Mouse (Mus musculus): ENCODE measurements around the gene Mkrn2. TPM values are rescaled to one million over a fixed set of nuclear protein-coding genes. Genes with fewer than 3 reads are reported as not detected.
A peak's percentile ranks its signal among the peaks of the same experiment; 100 is the strongest.

The Mkrn2 gene
- 0.58 and 0.84 TPM in 2 replicates for total RNA-seq (2015; ENCODE audit: low replicate concordance)
- 0.84 and 6.6 TPM in 2 replicates for total RNA-seq (2017; ENCODE audit: low replicate concordance)

GRCm38 (mm10) chr6:115601715-115602523 lies at the start of gene Mkrn2:
Gene Mkrn2, plus strand, starts transcription at chr6:115601902.
- ATAC-seq (replicated peaks; ENCODE audit: low FRiP score, poor library complexity, severe bottlenecking) = peak; percentile 83

- ATAC-seq (replicated peaks; ENCODE audit: low FRiP score, poor library complexity, severe bottlenecking) = no peak
Measured at GRCm38 (mm10) chr6:115555485-115555884, 46.2 kb upstream of the Mkrn2 start.

GRCm38 (mm10) chr6:115558176-115558575 lies 43.5 kb upstream of the Mkrn2 start:
- ATAC-seq (replicated peaks; ENCODE audit: low FRiP score, poor library complexity, severe bottlenecking) = no peak

- ATAC-seq (replicated peaks; ENCODE audit: low FRiP score, poor library complexity, severe bottlenecking) = no peak
Measured at GRCm38 (mm10) chr6:115559651-115560632, 41.8 kb upstream of the Mkrn2 start.

GRCm38 (mm10) chr6:115565479-115566045 lies 36.1 kb upstream of the Mkrn2 start:
- no peak for ATAC-seq (replicated peaks; ENCODE audit: low FRiP score, poor library complexity, severe bottlenecking)

GRCm38 (mm10) chr6:115574171-115574570 lies 27.5 kb upstream of the Mkrn2 start:
- ATAC-seq (replicated peaks; ENCODE audit: low FRiP score, poor library complexity, severe bottlenecking) = no peak

GRCm38 (mm10) chr6:115577407-115577806 lies 24.3 kb upstream of the Mkrn2 start:
- ATAC-seq (replicated peaks; ENCODE audit: low FRiP score, poor library complexity, severe bottlenecking) = no peak

- no peak for ATAC-seq (replicated peaks; ENCODE audit: low FRiP score, poor library complexity, severe bottlenecking)
Measured at GRCm38 (mm10) chr6:115577941-115578340, 23.8 kb upstream of the Mkrn2 start.

- no peak for ATAC-seq (replicated peaks; ENCODE audit: low FRiP score, poor library complexity, severe bottlenecking)
Measured at GRCm38 (mm10) chr6:115580810-115581209, 20.9 kb upstream of the Mkrn2 start.

GRCm38 (mm10) chr6:115582328-115583115 lies 19.2 kb upstream of the Mkrn2 start:
- ATAC-seq (replicated peaks; ENCODE audit: low FRiP score, poor library complexity, severe bottlenecking) = no peak

- ATAC-seq (replicated peaks; ENCODE audit: low FRiP score, poor library complexity, severe bottlenecking) = no peak
Measured at GRCm38 (mm10) chr6:115583430-115584125, 18.1 kb upstream of the Mkrn2 start.

- no peak for ATAC-seq (replicated peaks; ENCODE audit: low FRiP score, poor library complexity, severe bottlenecking)
Measured at GRCm38 (mm10) chr6:115584176-115584575, 17.5 kb upstream of the Mkrn2 start.

GRCm38 (mm10) chr6:115586321-115586720 lies 15.4 kb upstream of the Mkrn2 start:
- ATAC-seq (replicated peaks; ENCODE audit: low FRiP score, poor library complexity, severe bottlenecking) = no peak

GRCm38 (mm10) chr6:115591692-115592359 lies 9.9 kb upstream of the Mkrn2 start:
- no peak for ATAC-seq (replicated peaks; ENCODE audit: low FRiP score, poor library complexity, severe bottlenecking)

- no peak for ATAC-seq (replicated peaks; ENCODE audit: low FRiP score, poor library complexity, severe bottlenecking)
Measured at GRCm38 (mm10) chr6:115592458-115592857, 9.2 kb upstream of the Mkrn2 start, which contains the start of gene Mkrn2os. Gene Mkrn2os, minus strand, starts transcription at chr6:115592576.

- no peak for ATAC-seq (replicated peaks; ENCODE audit: low FRiP score, poor library complexity, severe bottlenecking)
Measured at GRCm38 (mm10) chr6:115593252-115593651, 8.4 kb upstream of the Mkrn2 start.

GRCm38 (mm10) chr6:115594463-115594862 lies 7.2 kb upstream of the Mkrn2 start:
- ATAC-seq (replicated peaks; ENCODE audit: low FRiP score, poor library complexity, severe bottlenecking) = no peak

GRCm38 (mm10) chr6:115595667-115596066 lies 6.0 kb upstream of the Mkrn2 start:
- no peak for ATAC-seq (replicated peaks; ENCODE audit: low FRiP score, poor library complexity, severe bottlenecking)
